Mouse (Mus musculus): Measurements from ENCODE around the gene Ednrb. TPM values are rescaled to one million over a fixed set of nuclear protein-coding genes. Genes with fewer than 3 reads are reported as not detected.

Gene Ednrb
- polyA plus RNA-seq, 1 experiment: 44.5 TPM

GRCm38 (mm10) chr14:103769319-103770245 is 74.6 kb downstream of the Ednrb start:
- DNase-seq (ENCODE audit: extremely low spot score in 1 of 2, low spot score in 1 of 2): no peak

GRCm38 (mm10) chr14:103767488-103767887 is 76.7 kb downstream of the Ednrb start:
- no peak for DNase-seq (ENCODE audit: extremely low spot score in 1 of 2, low spot score in 1 of 2)

Other genes starting within 250 kb of the Ednrb start
- 54.4 and 55.8 TPM in 2 replicates for gene Slain1, start 194.2 kb downstream of the Ednrb start, polyA plus RNA-seq (2012; rRNA removed)

Measured in frontal cortex, adult 2 months (tissue).